Mouse (Mus musculus): ENCODE measurements at regions not wholly inside any gene's neighbourhood (a gene's known extent, or its start where the extent isn't known, plus 50 kb on each side); places are given as distances from the start of the nearest gene placed in this dataset.

DNA sequence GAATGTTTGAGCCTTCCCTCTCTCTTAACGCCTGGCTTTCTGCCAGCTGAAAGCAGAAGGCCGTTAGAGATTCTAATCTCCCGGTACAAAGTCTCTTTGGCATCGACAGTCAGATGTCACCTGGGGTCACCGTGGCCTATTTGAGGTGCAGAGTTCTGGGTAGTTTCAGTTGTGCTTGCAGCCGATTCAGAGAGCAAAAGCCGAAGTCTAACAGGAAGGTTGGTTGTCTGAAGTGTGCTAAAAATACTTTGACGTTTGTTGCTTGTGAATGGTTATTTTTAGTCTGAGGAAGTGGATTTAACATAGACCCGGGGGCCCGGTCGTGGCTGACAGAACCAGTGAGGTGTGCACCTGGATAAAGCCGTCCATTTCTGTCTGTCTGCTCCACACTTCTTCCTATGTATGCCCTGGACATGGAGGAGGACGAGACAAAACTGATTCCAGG, 281.2 kb downstream of the Cd83 start:
- peak; percentile 49; the same call in 1 of the 2 replicates for ATAC-seq (ENCODE audit: poor library complexity, severe bottlenecking)

DNA sequence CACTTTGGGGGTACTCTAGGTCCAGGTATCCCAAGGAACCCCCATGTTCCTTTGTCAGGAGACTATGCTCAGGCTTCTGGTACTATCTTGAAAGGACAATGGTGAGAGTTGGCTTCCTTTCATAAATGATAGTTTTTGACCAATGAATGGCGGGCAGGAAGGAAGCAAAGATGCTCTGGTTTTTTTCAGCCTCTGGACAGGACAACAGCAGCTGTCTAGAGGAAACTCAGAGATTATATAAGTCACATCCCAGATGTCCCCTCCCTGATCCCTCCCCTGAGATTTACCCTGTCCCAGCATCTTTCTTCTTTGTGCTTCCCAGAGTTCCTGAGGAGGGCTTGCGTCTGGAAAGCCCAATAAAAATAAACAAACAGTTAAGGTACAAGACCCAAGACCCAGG, 282.7 kb downstream of the Cd83 start:
- no peak for ATAC-seq (ENCODE audit: poor library complexity, severe bottlenecking)

DNA sequence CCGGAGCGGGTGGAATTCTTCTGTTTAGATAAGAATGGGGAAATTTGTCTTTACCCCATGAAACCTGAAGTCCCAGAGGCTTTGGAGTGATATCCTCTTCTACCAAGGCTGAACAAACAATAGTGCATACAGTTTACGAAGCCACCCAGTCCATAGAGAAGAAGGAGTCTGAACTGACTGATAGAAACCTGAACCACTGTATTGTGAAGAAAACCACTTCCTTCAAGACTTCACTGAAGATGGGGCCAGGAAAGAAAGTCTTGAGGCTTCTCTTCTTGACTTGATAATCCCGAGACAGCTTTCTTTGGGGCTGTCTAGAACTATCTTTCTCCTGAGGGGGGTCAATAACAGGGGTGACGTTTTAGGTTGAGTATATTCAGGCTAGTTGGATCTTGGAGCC, 284.4 kb downstream of the Cd83 start:
- ATAC-seq (ENCODE audit: poor library complexity, severe bottlenecking): no peak

DNA sequence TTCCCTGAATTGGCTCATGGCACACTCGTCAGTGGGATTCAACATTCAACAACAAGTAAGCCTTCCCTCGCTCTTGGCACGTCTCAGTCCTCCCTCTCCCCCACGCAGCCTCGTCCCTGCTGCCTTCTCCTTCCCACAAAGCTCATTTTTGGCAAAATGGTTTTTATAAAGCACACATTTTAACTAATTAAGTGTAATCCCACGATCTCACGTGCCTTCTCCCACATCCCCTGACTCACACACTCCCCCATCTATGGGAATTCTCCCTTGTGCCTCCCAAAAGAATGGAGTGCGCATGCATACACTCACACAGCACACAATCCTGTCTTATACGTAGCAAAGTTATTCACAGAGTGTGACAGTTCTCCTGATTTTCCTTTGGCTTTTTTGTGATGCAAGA, 288.5 kb downstream of the Cd83 start:
- ATAC-seq (ENCODE audit: poor library complexity, severe bottlenecking): no peak

DNA sequence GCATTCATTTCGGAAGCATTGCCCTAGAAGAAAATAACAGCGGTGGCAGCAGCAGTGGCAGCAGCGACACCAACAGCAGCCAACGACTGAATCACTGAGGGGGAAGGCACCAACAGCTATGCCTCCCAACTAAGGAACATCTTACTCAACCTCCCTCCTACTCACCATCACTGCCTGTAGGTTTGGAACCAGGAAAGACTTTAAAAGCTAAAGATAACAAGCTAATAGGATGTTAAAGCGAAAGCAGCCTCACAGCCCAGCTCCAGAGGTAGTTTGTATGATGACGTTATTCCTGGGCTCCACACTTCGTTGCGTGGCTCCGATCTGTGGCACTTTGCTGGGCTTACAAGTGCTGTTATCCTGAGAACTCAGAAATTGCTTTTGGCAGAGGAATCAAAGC, 289.6 kb downstream of the Cd83 start:
- ATAC-seq (ENCODE audit: poor library complexity, severe bottlenecking): no peak

DNA sequence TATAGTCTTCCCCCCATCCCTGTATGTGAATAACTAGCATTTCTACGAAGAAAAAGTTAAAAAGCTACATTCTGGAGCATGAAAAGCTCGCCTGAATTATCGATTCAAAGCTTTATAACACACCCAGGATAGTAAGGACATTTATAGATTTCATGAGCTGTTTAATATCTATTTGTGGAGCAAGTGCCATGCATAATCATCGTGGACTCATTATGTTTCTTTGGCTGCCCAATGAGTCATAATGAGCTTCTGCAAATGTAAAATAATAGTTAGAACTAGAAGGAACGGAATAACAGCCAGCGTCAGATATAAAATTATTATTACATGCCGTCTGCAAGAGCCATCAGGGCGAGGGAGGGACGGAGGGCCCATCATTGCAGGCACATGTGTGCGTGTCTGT, 292.4 kb downstream of the Cd83 start:
- no peak for ATAC-seq (ENCODE audit: poor library complexity, severe bottlenecking)

DNA sequence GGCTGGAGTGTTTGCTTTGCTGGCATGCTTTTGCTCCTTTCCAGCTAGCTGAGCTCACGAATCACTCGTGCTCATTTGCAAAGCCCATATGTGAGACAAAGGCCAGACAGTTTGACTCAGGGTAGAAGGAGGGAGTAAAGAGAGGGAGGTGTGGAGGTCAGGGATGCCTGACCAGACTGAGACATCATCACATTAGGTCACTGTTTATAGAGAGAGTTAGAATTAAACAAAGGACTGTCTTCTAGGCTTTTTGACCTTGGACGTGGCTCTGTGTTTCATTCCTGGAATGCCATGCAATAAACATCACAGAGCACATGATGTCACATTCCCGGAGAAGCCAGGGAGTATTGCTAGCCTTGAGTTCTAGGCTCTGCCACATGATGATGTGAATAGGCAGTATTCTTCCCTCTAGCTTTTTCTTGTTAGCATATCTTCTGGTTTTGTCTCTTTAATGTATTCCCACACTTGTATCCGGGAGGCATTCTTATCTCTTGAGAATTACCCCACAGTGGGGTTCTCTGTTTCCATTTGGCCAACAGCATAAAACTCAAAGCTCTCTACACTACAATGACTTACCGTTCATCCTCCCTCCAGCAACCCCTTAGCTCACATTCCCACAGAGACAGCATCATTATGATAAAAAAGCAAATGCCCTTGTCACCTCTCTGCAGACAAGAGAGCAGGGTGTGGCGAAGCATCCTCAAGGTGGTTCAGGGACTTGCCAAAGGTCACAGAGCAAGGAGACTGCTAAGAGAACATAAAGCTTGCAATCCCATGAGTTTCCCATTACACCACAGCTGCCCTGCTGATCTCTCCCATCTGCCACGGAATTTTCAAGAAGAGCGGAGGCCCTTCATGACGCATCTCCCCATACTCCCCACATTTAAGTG, 301.3 kb downstream of the Cd83 start:
- no peak for ATAC-seq (ENCODE audit: poor library complexity, severe bottlenecking)

DNA sequence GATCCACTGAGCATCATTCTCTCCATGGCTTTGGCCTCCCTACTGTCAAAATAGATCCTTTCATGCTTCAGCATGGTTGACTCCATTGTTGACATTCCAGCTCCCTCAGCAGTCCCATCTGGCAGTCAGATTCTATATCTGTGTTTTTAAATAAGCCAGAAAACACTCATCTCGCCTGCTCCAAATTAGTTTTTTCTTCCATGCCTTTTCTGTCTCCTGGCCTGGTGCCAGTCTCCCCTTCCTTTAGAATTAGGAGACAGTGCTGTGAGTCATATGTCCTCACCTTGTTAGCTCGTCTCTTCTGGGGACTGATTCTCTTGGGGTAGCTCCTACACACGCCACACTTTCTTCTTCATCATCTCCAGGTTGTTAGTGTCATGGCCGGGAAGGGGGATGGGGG, 302.2 kb downstream of the Cd83 start:
- ATAC-seq (ENCODE audit: poor library complexity, severe bottlenecking): no peak

DNA sequence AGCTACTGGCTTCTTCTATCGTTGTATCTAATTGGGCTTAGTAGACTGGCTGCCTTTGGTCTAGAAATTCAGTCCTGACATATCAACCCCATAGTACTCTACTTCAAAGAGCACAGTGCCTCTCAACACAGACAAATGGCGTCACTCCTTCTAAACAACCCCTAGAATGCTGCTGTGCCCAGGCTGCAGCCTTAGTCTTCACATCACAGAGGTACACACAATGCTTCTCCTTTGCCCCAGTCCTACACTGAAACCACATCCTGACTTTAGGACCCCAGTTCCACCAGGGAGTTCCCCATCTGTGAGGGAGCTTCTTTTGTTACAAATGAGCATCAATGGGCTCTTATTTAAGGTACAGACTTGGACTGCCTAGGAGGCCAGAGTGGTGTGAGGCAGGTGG, 312.6 kb downstream of the Cd83 start:
- ATAC-seq (ENCODE audit: poor library complexity, severe bottlenecking): no peak

DNA sequence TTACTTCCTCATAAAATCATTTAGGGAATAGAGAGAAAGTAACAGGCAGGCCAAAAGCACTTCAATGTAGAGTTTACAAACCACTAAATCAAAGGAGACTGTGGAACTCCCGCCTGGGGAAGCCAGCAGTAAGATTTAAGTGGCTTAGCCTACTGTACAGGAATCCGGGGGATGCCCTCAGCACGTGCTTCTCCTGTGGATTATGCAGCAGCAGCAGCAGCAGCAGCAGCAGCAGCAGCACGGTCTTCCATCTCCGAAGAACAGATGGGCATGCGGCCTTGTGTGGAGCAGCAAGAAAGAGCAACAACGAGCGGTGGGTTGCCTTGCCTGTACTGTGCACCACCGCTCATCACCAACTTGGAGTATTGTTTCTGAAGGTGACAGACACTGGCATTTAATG, 314.9 kb downstream of the Cd83 start:
- no peak for ATAC-seq (ENCODE audit: poor library complexity, severe bottlenecking)

DNA sequence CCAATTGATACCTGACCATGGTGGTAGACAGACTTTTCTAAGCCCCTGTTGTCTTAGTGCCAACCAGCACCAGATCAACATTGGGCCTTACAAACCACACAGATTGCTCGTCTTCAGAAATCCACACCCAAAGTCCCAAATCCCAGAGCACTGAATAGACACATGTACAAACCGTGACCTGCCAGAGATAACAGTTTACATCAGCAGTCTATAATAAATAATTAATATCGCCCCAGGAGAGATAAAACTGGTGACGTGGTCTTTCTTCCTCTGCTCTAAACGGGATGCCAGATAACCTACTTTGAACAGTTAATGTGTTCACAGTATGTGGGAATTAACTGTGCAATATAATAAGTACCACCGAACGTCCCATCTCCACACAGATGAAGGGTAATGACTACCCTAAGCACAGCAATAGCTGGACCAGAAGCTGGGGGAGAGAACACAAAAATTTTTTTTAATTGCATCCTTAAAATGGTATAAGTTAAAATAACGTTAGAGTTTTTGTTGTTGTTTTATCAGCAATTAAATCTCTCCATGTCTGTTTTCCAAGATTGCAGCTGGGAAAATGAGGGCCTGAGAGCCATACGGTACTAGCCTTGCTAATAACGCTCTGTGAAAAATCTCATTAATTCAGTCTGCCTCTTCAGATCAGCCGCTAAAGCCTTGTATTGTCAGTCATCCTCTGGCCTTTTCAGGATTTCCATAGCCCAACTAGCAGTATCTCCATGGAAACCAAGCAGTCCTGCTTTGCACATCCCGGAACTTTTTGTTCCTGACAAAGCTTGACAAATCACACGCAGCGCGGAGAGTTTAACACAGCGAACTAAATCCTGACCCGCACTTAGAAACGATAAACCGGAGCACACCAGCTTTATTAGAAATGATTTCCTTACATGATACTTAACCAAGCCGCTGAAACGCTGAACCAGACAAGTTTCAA, 315.8 kb downstream of the Cd83 start:
- ATAC-seq (ENCODE audit: poor library complexity, severe bottlenecking): no peak

DNA sequence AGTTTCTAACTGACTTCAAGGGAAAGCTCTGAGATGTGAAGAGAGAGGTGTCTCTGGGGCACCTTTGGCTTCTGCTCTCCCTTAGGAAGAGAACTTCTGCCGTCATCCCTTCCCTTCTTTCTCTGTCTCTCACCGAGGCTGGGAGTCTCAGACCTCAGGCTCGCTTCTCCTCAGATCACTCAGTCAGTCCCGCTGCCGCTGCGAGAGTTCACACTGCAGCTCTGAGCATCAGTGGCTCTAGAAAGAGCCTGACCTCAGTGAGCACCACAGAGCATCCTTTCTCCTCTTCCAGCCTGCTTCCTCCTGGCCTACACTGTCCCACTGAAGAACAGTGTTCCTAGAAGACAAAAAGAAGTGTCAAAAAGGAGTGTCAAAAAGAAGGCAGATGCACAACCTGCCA, 316.6 kb downstream of the Cd83 start:
- ATAC-seq (ENCODE audit: poor library complexity, severe bottlenecking): no peak

DNA sequence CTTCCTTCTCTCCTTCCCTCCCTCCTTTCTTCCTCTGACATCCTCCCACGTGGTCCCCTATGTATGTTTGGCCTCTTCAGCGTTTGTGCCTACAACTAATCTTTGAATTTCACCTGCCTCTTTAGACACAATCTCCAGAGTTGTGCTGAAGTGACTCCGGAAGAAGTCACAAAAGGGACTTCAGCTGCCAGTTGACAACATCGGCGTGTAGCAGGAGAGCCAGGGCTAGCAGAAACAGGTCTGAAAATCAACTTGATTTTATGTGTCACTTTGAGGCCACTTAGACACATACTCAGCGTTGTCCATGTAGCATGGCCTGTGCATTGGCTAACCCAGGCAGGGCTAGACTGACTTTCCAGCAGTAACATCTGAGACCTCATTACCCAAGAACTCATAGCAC, 317.2 kb downstream of the Cd83 start:
- no peak for ATAC-seq (ENCODE audit: poor library complexity, severe bottlenecking)

DNA sequence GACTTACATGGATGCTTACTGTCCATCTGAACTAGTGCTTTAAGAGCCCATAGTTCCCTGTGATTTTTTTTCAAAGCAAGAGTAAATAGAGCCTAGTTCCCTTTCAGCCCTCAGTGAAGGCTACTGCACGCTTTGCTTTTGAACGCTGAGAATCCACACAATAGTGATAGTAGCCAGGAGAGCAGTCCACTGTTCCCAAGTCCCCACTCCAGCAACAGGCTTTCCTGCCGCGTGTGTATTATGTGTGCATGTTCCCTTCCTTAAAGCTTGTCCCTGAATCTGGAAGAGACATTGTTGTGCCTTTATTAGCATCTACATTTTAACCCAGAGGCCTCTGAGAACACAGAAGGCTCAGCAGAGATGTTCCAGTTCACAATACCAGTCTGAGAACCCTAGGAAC, 317.7 kb downstream of the Cd83 start:
- no peak for ATAC-seq (ENCODE audit: poor library complexity, severe bottlenecking)

DNA sequence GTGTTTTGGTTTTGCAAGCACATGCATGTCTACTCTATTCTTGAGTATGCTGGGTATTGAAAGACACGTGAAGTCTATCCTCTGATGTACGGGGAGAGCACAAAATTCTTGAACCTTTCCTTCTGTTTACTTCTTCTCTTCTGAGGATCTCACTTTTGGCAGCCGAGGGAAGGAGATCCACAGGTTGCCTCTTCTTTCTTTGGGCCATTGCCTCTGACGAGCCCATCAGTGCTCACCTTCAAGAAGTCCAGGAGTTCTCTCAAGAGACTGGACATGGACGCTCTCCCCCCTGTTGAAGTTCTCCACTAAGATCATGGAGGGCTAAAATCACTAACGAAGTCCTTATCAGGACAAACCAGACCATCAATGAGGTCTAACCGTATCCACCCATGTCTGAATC, 318.8 kb downstream of the Cd83 start:
- ATAC-seq (ENCODE audit: poor library complexity, severe bottlenecking): no peak

DNA sequence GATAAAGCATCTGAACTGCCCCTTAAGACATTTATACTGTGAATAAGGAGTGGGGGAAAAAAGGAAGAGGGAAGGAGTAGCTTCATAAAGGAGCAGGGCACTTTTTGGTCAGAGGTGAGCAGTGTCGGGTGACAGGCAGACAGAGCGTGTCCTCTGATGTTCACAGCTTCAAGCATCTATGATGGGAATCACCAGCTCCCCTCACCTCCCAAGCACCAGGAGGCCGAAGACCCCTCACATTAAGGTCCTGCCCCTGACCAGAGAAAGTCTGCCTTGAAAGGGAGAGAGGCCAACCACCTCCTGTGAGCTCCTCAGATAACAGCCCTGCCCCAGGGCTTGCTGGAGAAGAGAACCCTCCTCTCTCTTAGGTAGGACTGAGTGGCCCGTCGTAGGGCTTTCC, 320.6 kb downstream of the Cd83 start:
- ATAC-seq (ENCODE audit: poor library complexity, severe bottlenecking): no peak

DNA sequence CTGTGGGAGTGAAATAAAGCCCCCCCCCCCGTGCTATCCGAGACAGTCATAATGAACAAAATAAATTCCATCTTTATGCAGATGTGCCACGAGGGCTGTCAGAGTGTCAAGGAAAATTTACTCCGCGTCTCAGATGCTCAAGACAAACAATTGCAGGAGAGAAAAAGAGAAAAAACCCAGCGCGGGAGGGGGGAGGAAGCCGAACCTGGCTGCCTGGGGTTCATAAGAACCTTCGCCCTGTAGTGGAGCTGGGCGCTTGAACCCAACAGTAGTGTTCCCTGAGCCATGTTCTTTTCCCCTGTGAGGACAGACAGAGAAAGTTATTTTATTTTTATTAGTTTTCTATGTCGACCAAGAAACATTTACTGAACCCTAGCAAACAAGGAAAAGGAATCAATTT, 324.1 kb downstream of the Cd83 start:
- ATAC-seq (ENCODE audit: poor library complexity, severe bottlenecking): no peak

DNA sequence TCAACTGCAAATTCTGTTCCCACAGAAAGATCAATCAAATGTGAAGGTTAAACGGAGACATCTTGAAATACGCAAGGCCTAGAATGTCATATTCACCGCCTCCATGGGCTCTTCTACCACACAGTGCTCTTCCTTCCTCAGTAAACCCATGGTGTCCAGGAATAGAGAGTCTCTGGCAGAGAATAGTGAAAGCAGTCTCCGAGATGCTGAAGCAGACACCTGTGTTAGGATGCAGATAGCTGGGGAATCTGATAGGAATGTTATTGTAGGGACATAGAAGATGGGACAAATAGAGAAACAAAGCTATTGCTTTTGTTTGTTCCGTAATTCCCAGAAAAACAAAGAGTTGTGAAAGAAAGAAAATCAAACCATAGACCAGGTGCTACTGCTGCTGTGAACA, 328.5 kb downstream of the Cd83 start:
- no peak for ATAC-seq (ENCODE audit: poor library complexity, severe bottlenecking)

DNA sequence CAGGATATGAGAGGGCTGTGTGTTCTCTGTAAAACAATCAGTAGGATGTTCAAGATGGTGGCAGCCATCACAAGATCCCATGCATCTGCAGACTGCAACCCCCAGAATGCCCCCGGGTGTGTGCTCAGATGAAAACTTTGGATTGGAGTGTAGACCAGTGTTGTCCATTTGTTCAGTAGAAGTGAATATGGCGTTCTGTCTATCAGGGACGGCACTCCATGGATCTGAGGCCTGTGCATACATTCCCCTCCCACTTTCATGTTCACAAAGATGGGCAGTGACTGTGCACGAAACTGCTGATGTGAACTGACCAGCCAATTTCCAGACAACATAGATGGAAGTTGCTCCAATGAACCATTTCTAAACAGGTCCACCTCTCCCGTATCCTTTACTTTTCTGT, 330.3 kb downstream of the Cd83 start:
- no peak for ATAC-seq (ENCODE audit: poor library complexity, severe bottlenecking)

DNA sequence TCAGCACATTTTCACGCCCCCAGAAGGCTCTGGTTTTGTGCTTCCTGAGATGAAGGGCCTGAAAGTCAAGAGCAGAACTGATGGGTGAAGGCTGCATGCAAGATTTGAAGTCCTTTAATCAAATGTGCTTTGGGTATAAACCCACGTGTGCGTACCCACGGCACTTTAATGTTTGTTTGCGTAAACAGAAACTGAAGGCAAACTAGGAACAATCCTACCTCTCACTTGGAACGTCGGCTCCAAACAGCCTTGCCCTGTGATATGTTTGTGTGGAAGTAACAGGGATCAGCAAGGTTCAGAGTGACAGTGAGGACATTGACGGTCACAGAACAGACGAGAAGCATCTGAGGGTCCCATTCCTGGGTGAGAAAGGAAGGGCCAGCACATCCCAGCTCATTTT, 333.3 kb downstream of the Cd83 start:
- no peak for ATAC-seq (ENCODE audit: poor library complexity, severe bottlenecking)

DNA sequence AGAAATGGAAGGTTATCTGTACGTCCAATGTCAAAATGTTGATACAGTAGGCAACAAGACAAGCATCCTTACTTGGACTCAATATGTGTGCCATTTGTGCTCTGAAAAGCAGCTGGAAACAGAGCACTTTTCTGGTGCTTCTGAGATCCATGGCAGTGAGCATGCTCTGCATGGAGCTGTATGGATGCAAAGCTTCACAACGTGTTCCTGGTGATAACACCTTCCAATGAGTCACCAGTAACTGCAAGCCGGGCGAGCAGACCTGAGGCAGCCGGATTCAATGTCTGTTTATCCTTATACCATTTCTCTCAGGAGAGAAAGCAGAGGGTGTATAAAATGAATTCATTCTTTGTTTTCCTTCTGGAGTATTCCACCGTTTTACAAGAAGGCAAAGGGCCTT, 334.3 kb downstream of the Cd83 start:
- ATAC-seq (ENCODE audit: poor library complexity, severe bottlenecking): no peak

DNA sequence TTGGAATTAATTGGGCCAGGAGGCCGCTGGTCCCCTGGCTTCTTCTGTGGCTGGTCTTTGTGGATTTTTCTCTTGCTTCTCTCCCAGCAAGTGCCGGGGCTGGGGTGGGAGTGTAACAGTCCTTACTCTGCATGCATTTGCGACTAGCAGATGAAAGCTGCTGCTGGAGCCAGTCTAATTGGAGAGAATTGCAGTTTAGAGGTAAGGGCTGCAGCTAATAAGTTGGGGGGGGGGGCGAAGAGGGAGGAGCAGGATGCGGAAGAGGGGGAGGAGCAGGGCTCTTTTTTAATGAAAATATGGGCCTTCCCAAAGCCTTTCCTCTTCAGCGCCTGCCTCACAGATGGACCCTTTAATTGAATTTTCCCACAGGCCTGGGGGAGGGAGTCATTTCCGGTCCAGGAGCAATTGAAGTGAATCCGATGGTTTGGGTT, 336.7 kb downstream of the Cd83 start:
- ATAC-seq (ENCODE audit: poor library complexity, severe bottlenecking): no peak
